Comparison of ENCODE assay signal across 20 mouse cellular contexts in genomic region chr9:98339971-98340370, GRCm38 (mm10). TPM values are rescaled to one million over a fixed set of nuclear protein-coding genes. Genes with fewer than 3 reads are reported as not detected.
DNase-seq lines count a peak whose midpoint lies in the region; ATAC-seq lines count a peak whose summit lies in the region.
"Had no signal": no experiment of that assay in that cellular context is flagged by ENCODE, and none has a peak within 500 bp of the region (broad histone marks: within the 10 kb centered on the region; RNA-seq: fewer than 3 reads in every experiment).

No protein-coding gene starts in this region.

- DNase-seq in forebrain, embryonic 14.5 days (ENCODE audit: low spot score), result peak; percentile 30
- DNase-seq in kidney, postnatal 36 days, result no peak
- peak; percentile 62 for DNase-seq in lung, postnatal 10 days
- no peak for DNase-seq in cerebellum, adult 11 months
- DNase-seq in frontal cortex, postnatal 36 days (ENCODE audit: low spot score in 2 of 2), result no peak
- DNase-seq: adrenal gland, postnatal 10 days; cerebellum, adult 18-20 months; cerebellum, adult 9-11 months; cerebellum, postnatal 36 days; gastrocnemius, postnatal 14 days; heart, adult 2 months had no signal

- H3K9ac ChIP-seq in forebrain, embryonic 14.5 days (ENCODE audit: low read length), result no peak overlapping the region
- no peak overlapping the region for H3K9ac ChIP-seq in forebrain, embryonic 16.5 days (replicated peaks; ENCODE audit: low read depth, low read length)
- H3K9ac ChIP-seq in kidney, embryonic 16.5 days (replicated peaks; ENCODE audit: low read length), result no peak overlapping the region
- H3K9ac ChIP-seq: embryonic facial prominence, embryonic 15.5 days; forebrain, embryonic 15.5 days; heart, embryonic 13.5 days; hindbrain, embryonic 13.5 days had no signal

- no peak overlapping the region for H3K27ac ChIP-seq in forebrain, embryonic 14.5 days (ENCODE audit: low read depth, low read length)
- H3K27ac ChIP-seq in forebrain, embryonic 16.5 days (ENCODE audit: low read length), result no peak overlapping the region
- no peak overlapping the region for H3K27ac ChIP-seq in kidney, embryonic 16.5 days (ENCODE audit: low read length)
- H3K27ac ChIP-seq: embryonic facial prominence, embryonic 15.5 days; forebrain, embryonic 10.5 days; forebrain, embryonic 15.5 days; heart, adult 2 months; heart, embryonic 13.5 days; hindbrain, embryonic 13.5 days; hindbrain, postnatal 0 days had no signal

- no peak overlapping the region for H3K4me3 ChIP-seq in forebrain, embryonic 14.5 days (ENCODE audit: low read depth, low read length)
- no peak overlapping the region for H3K4me3 ChIP-seq in forebrain, embryonic 16.5 days (replicated peaks; ENCODE audit: low read length)
- no peak overlapping the region for H3K4me3 ChIP-seq in kidney, embryonic 16.5 days (ENCODE audit: low read length)
- H3K4me3 ChIP-seq: embryonic facial prominence, embryonic 15.5 days; erythroblast, embryonic 14.5 days; forebrain, embryonic 10.5 days; forebrain, embryonic 15.5 days; heart, adult 2 months; heart, embryonic 13.5 days; hindbrain, embryonic 13.5 days had no signal

- no peak for ATAC-seq in forebrain, embryonic 14.5 days
- ATAC-seq in forebrain, embryonic 16.5 days, result no peak
- 0 out of 2 replicates have a peak, but pooled peaks have one; percentile 39 for ATAC-seq in kidney, embryonic 16.5 days (ENCODE audit: low FRiP score, low TSS enrichment)
- ATAC-seq: forebrain, embryonic 15.5 days; hindbrain, postnatal 0 days had no signal

- 69% methylated on average over 4 of the region's 4 CpGs for WGBS in forebrain, embryonic 14.5 days
- 64% methylated on average over 4 of the region's 4 CpGs for WGBS in forebrain, embryonic 16.5 days
- 80% methylated on average over 4 of the region's 4 CpGs for WGBS in kidney, embryonic 16.5 days

- no peaks in the 10 kb centered on the region for H3K4me1 ChIP-seq in forebrain, embryonic 14.5 days (ENCODE audit: control insufficient read depth, insufficient read depth, low read length)
- peaks cover 2% of the 10 kb centered on the region; the same call in 1 of the 2 replicates for H3K4me1 ChIP-seq in forebrain, embryonic 16.5 days (replicated peaks; ENCODE audit: control insufficient read depth, insufficient read depth, low read length)
- H3K4me1 ChIP-seq in kidney, embryonic 16.5 days (ENCODE audit: insufficient read depth, low read length), result peaks cover 5% of the 10 kb centered on the region; the same call in 1 of the 2 replicates
- H3K4me1 ChIP-seq: forebrain, embryonic 15.5 days had no signal

- no peaks in the 10 kb centered on the region for H3K9me3 ChIP-seq in forebrain, embryonic 14.5 days (replicated peaks; ENCODE audit: control insufficient read depth, low read length)
- H3K9me3 ChIP-seq in forebrain, embryonic 16.5 days (ENCODE audit: control insufficient read depth, low read length), result no peaks in the 10 kb centered on the region
- H3K9me3 ChIP-seq in kidney, embryonic 16.5 days (ENCODE audit: low read length), result no peaks in the 10 kb centered on the region
- H3K9me3 ChIP-seq: embryonic facial prominence, embryonic 15.5 days; forebrain, embryonic 10.5 days; forebrain, embryonic 15.5 days; heart, embryonic 13.5 days; hindbrain, embryonic 13.5 days had no signal

- no peaks in the 10 kb centered on the region for H3K27me3 ChIP-seq in forebrain, embryonic 14.5 days (replicated peaks; ENCODE audit: control insufficient read depth, insufficient read depth, low read length)
- H3K27me3 ChIP-seq in forebrain, embryonic 16.5 days (replicated peaks; ENCODE audit: control insufficient read depth, insufficient read depth, low read length), result no peaks in the 10 kb centered on the region
- H3K27me3 ChIP-seq in kidney, embryonic 16.5 days (ENCODE audit: insufficient read depth, low read length), result no peaks in the 10 kb centered on the region
- H3K27me3 ChIP-seq: embryonic facial prominence, embryonic 15.5 days; forebrain, embryonic 15.5 days; heart, embryonic 13.5 days; hindbrain, embryonic 13.5 days had no signal

- no peaks in the 10 kb centered on the region for H3K36me3 ChIP-seq in forebrain, embryonic 14.5 days (ENCODE audit: control insufficient read depth, insufficient read depth, low read length)
- H3K36me3 ChIP-seq in forebrain, embryonic 16.5 days (ENCODE audit: control insufficient read depth, insufficient read depth), result no peaks in the 10 kb centered on the region
- H3K36me3 ChIP-seq in kidney, embryonic 16.5 days (ENCODE audit: insufficient read depth, low read length), result no peaks in the 10 kb centered on the region
- H3K36me3 ChIP-seq: embryonic facial prominence, embryonic 15.5 days; forebrain, embryonic 10.5 days; forebrain, embryonic 15.5 days; heart, embryonic 13.5 days; hindbrain, embryonic 13.5 days had no signal

- H3K4me2 ChIP-seq in forebrain, embryonic 14.5 days (ENCODE audit: low read length), result no peak overlapping the region
- H3K4me2 ChIP-seq in forebrain, embryonic 16.5 days (ENCODE audit: low read length), result no peak overlapping the region
- no peak overlapping the region for H3K4me2 ChIP-seq in kidney, embryonic 16.5 days (replicated peaks; ENCODE audit: low read depth, low read length)
- H3K4me2 ChIP-seq: embryonic facial prominence, embryonic 15.5 days; forebrain, embryonic 15.5 days; heart, embryonic 13.5 days; hindbrain, embryonic 13.5 days had no signal

RNA-seq across cellular contexts. Expression of gene Nmnat3, which starts 52.7 kb away (rescaled TPM):
- polyA plus RNA-seq in forebrain, embryonic 14.5 days (2014; fragmentation: Nextera tagmentation; extraction: Ambion mirVana), result 2.5 and 2.8 TPM in 2 replicates
- polyA plus RNA-seq in forebrain, embryonic 16.5 days (2015; fragmentation: Nextera tagmentation; extraction: Ambion mirVana), result 1.8 and 2.1 TPM in 2 replicates
- polyA plus RNA-seq in kidney, embryonic 16.5 days (2015; fragmentation: Nextera tagmentation; extraction: Ambion mirVana), result 12.2 and 12.4 TPM in 2 replicates

Comparison
In these comparisons a context has a peak if more than half of its experiments do, and no peak if none do; other contexts are left out.
1. DNase-seq: peak in forebrain, embryonic 14.5 days (single experiment) and lung, postnatal 10 days (single experiment); none in kidney, postnatal 36 days (0 of 2), cerebellum, adult 11 months (single experiment) and frontal cortex, postnatal 36 days (0 of 2).